Mouse (Mus musculus) hindbrain, embryonic 13.5 days (tissue): ENCODE measurements around the gene Gtf2i. TPM values are rescaled to one million over a fixed set of nuclear protein-coding genes. Genes with fewer than 3 reads are reported as not detected.
"Not testable (repeated sequence)": the region's sequence is repeated elsewhere in the genome, so short reads cannot be mapped to it uniquely, and the experiment has no call there.

ENCODE experiments used
- ATAC-seq: fragments of 200-750 bp; cut with Nextera tagmentation; 2 replicates; pipeline ENCODE4 v1.8.0; 2017; ENCODE audit warnings: moderate TSS enrichment; ENCODE audit not compliant: low FRiP score
- H3K27ac ChIP-seq: fragments of 300-500 bp; sonication (generic); 2 replicates; pipeline ENCODE4 v1.5.1; 2015; ENCODE audit warnings: inconsistent platforms, mild to moderate bottlenecking, moderate library complexity
- H3K27me3 ChIP-seq: fragments of 300-500 bp; sonication (generic); 2 replicates; pipeline ENCODE4 v1.6.1; 2015; ENCODE audit warnings: mild to moderate bottlenecking, inconsistent platforms
- H3K36me3 ChIP-seq: fragments of 300-500 bp; sonication (generic); 2 replicates; pipeline ENCODE4 v1.6.1; 2015; ENCODE audit warnings: mild to moderate bottlenecking, inconsistent platforms
- H3K4me1 ChIP-seq: fragments of 300-500 bp; sonication (generic); replicated peaks from 2 replicates; pipeline ENCODE4 v1.6.1; 2015; ENCODE audit warnings: inconsistent platforms
- H3K4me2 ChIP-seq: fragments of 300-500 bp; sonication (generic); 2 replicates; pipeline ENCODE4 v1.6.1; 2015; ENCODE audit warnings: inconsistent platforms, mild to moderate bottlenecking, moderate library complexity
- H3K4me3 ChIP-seq: fragments of 300-500 bp; sonication (generic); 2 replicates; pipeline ENCODE4 v1.5.1; 2015; ENCODE audit warnings: mild to moderate bottlenecking, inconsistent platforms
- H3K9ac ChIP-seq: fragments of 300-500 bp; sonication (generic); 2 replicates; pipeline ENCODE4 v1.6.1; 2015; ENCODE audit warnings: mild to moderate bottlenecking, inconsistent platforms
- H3K9me3 ChIP-seq: fragments of 300-500 bp; sonication (generic); 2 replicates; pipeline ENCODE4 v1.6.1; 2016; ENCODE audit warnings: inconsistent platforms
- WGBS: fragments of 180-500 bp; shearing (Covaris S2); methylation state at CpG from one replicate; pipeline ENCODE4 v1.1.7; 2015; 5-methylcytosine and 5-hydroxymethylcytosine counted together
- polyA plus RNA-seq: library from polyadenylated mRNA; unstranded; fragments of >200 nt; fragmentation: Nextera tagmentation; extraction: Ambion mirVana; gene quantifications from 2 replicates; pipeline ENCODE4 v1.2.1, GENCODE M21; 2015

Gtf2i gene
- polyA plus RNA-seq, 1 experiment from 2014 or later = 173 TPM

GRCm38 (mm10) chr5:134341321-134341720 lies 26.8 kb upstream of the Gtf2i start:
- no peak for ATAC-seq
- H3K4me3 ChIP-seq = no peak overlapping the region
- H3K27ac ChIP-seq = no peak overlapping the region
- H3K9me3 ChIP-seq = no peaks in the 10 kb centered on the region
- H3K27me3 ChIP-seq = no peaks in the 10 kb centered on the region
- H3K9ac ChIP-seq = no peak overlapping the region
- H3K36me3 ChIP-seq = no peaks in the 10 kb centered on the region
- no peaks in the 10 kb centered on the region for H3K4me1 ChIP-seq
- WGBS = 78% methylated on average over 10 of the region's 10 CpGs
- H3K4me2 ChIP-seq = no peak overlapping the region

GRCm38 (mm10) chr5:134340101-134340522 lies 25.6 kb upstream of the Gtf2i start:
- Histone ChIP-seq H3K27me3 (no peaks in the 10 kb centered on the region), H3K36me3 (no peaks in the 10 kb centered on the region), H3K9ac (no peak overlapping the region), H3K4me1 (no peaks in the 10 kb centered on the region), H3K9me3 (no peaks in the 10 kb centered on the region), H3K4me2 (no peak overlapping the region), H3K27ac (no peak overlapping the region), H3K4me3 (no peak overlapping the region)
- no peak for ATAC-seq
- WGBS = 17% methylated on average over 6 of the region's 6 CpGs

- not testable (repeated sequence) for H3K9ac ChIP-seq, H3K4me3 ChIP-seq, H3K27me3 ChIP-seq, H3K4me1 ChIP-seq, H3K9me3 ChIP-seq, H3K27ac ChIP-seq, H3K36me3 ChIP-seq, H3K4me2 ChIP-seq, ATAC-seq
- WGBS = 73% methylated on average over 2 of the region's 2 CpGs
Observed at GRCm38 (mm10) chr5:134337012-134337411, 22.5 kb upstream of the Gtf2i start.

- Histone ChIP-seq H3K4me2 (no peak overlapping the region), H3K4me1 (no peaks in the 10 kb centered on the region), H3K4me3 (no peak overlapping the region), H3K27ac (no peak overlapping the region), H3K36me3 (no peaks in the 10 kb centered on the region), H3K9ac (no peak overlapping the region), H3K9me3 (no peaks in the 10 kb centered on the region), H3K27me3 (no peaks in the 10 kb centered on the region)
- WGBS = 33% methylated on average over 8 of the region's 8 CpGs
- ATAC-seq = no peak
Observed at GRCm38 (mm10) chr5:134332743-134333142, 18.2 kb upstream of the Gtf2i start.

GRCm38 (mm10) chr5:134330082-134330481 lies 15.5 kb upstream of the Gtf2i start:
- Histone ChIP-seq H3K4me3 (no peak overlapping the region), H3K36me3 (no peaks in the 10 kb centered on the region), H3K9me3 (no peaks in the 10 kb centered on the region), H3K27me3 (no peaks in the 10 kb centered on the region), H3K9ac (no peak overlapping the region), H3K27ac (no peak overlapping the region), H3K4me2 (no peak overlapping the region), H3K4me1 (no peaks in the 10 kb centered on the region)
- no peak for ATAC-seq
- 85% methylated on average over 2 of the region's 2 CpGs for WGBS

- no peak for ATAC-seq
- Histone ChIP-seq H3K9ac (no peak overlapping the region), H3K27me3 (no peaks in the 10 kb centered on the region), H3K9me3 (no peaks in the 10 kb centered on the region), H3K27ac (no peak overlapping the region), H3K4me1 (no peaks in the 10 kb centered on the region), H3K4me2 (no peak overlapping the region), H3K4me3 (no peak overlapping the region), H3K36me3 (no peaks in the 10 kb centered on the region)
- 15% methylated on average over 4 of the region's 4 CpGs for WGBS
Observed at GRCm38 (mm10) chr5:134329311-134329710, 14.8 kb upstream of the Gtf2i start.

GRCm38 (mm10) chr5:134328482-134329001 lies 14.0 kb upstream of the Gtf2i start:
- 92% methylated on average over 6 of the region's 6 CpGs for WGBS
- Histone ChIP-seq H3K4me1 (no peaks in the 10 kb centered on the region), H3K27me3 (no peaks in the 10 kb centered on the region), H3K27ac (no peak overlapping the region), H3K36me3 (no peaks in the 10 kb centered on the region), H3K4me2 (no peak overlapping the region), H3K9ac (no peak overlapping the region), H3K9me3 (no peaks in the 10 kb centered on the region), H3K4me3 (no peak overlapping the region)
- ATAC-seq = no peak

GRCm38 (mm10) chr5:134325856-134326566 lies 11.5 kb upstream of the Gtf2i start:
- Histone ChIP-seq H3K4me3 (no peak overlapping the region), H3K4me1 (no peaks in the 10 kb centered on the region), H3K27me3 (no peaks in the 10 kb centered on the region), H3K36me3 (no peaks in the 10 kb centered on the region), H3K9ac (no peak overlapping the region), H3K9me3 (no peaks in the 10 kb centered on the region), H3K27ac (no peak overlapping the region), H3K4me2 (no peak overlapping the region)
- whole genome bisulfite sequencing = 84% methylated on average over 13 of the region's 13 CpGs
- ATAC-seq = no peak

- H3K9ac ChIP-seq = no peak overlapping the region
- H3K36me3 ChIP-seq = no peaks in the 10 kb centered on the region
- no peaks in the 10 kb centered on the region for H3K9me3 ChIP-seq
- no peak overlapping the region for H3K4me3 ChIP-seq
- H3K27me3 ChIP-seq = no peaks in the 10 kb centered on the region
- 59% methylated on average over 2 of the region's 2 CpGs for WGBS
- no peaks in the 10 kb centered on the region for H3K4me1 ChIP-seq
- H3K27ac ChIP-seq = no peak overlapping the region
- no peak for ATAC-seq
- no peak overlapping the region for H3K4me2 ChIP-seq
Observed at GRCm38 (mm10) chr5:134323869-134324268, 9.3 kb upstream of the Gtf2i start.

- no peak overlapping the region for H3K27ac ChIP-seq
- WGBS = 95% methylated on average over 13 of the region's 13 CpGs
- H3K4me1 ChIP-seq = no peaks in the 10 kb centered on the region
- no peaks in the 10 kb centered on the region for H3K27me3 ChIP-seq
- H3K4me3 ChIP-seq = no peak overlapping the region
- no peak for ATAC-seq
- H3K36me3 ChIP-seq = no peaks in the 10 kb centered on the region
- H3K9me3 ChIP-seq = no peaks in the 10 kb centered on the region
- H3K9ac ChIP-seq = no peak overlapping the region
- no peak overlapping the region for H3K4me2 ChIP-seq
Observed at GRCm38 (mm10) chr5:134323311-134323710, 8.8 kb upstream of the Gtf2i start.

- no peak overlapping the region for H3K4me3 ChIP-seq
- no peak overlapping the region for H3K9ac ChIP-seq
- no peaks in the 10 kb centered on the region for H3K27me3 ChIP-seq
- no peak overlapping the region for H3K27ac ChIP-seq
- 86% methylated on average over 13 of the region's 13 CpGs for WGBS
- H3K9me3 ChIP-seq = no peaks in the 10 kb centered on the region
- no peaks in the 10 kb centered on the region for H3K4me1 ChIP-seq
- H3K4me2 ChIP-seq = no peak overlapping the region
- ATAC-seq = no peak
- no peaks in the 10 kb centered on the region for H3K36me3 ChIP-seq
Observed at GRCm38 (mm10) chr5:134322355-134322754, 7.8 kb upstream of the Gtf2i start.

GRCm38 (mm10) chr5:134321699-134322098 lies 7.1 kb upstream of the Gtf2i start:
- ATAC-seq = no peak

GRCm38 (mm10) chr5:134318903-134319302 lies 4.3 kb upstream of the Gtf2i start:
- H3K36me3 ChIP-seq = no peaks in the 10 kb centered on the region
- 88% methylated on average over 6 of the region's 6 CpGs for WGBS
- H3K9ac ChIP-seq = no peak overlapping the region
- peaks cover 11% of the 10 kb centered on the region for H3K4me1 ChIP-seq
- no peak for ATAC-seq
- no peak overlapping the region for H3K27ac ChIP-seq
- H3K27me3 ChIP-seq = no peaks in the 10 kb centered on the region
- H3K9me3 ChIP-seq = no peaks in the 10 kb centered on the region
- H3K4me3 ChIP-seq = no peak overlapping the region
- H3K4me2 ChIP-seq = no peak overlapping the region

More at GRCm38 (mm10) chr5:134321699-134322098, 7.1 kb upstream of the Gtf2i start:
- no peak overlapping the region for H3K4me3 ChIP-seq
- H3K27ac ChIP-seq = no peak overlapping the region
- H3K9ac ChIP-seq = no peak overlapping the region
- H3K9me3 ChIP-seq = no peaks in the 10 kb centered on the region
- H3K36me3 ChIP-seq = no peaks in the 10 kb centered on the region
- 77% methylated on average over 7 of the region's 7 CpGs for WGBS
- H3K4me2 ChIP-seq = no peak overlapping the region
- H3K27me3 ChIP-seq = no peaks in the 10 kb centered on the region
- H3K4me1 ChIP-seq = no peaks in the 10 kb centered on the region
